Mouse (Mus musculus) lung, adult 10 weeks (tissue): Measurements from ENCODE around the gene Vill. TPM values are rescaled to one million over a fixed set of nuclear protein-coding genes. Genes with fewer than 3 reads are reported as not detected.

Source experiments
- polyA plus RNA-seq: library from polyadenylated mRNA; stranded (reverse); fragments of 350-450 nt; fragmentation: Illumina TruSeq; extraction: RNeasy Lipid Tissue Mini Kit (QIAGEN cat#74804); gene quantifications from one replicate; pipeline ENCODE4 v1.2.3, GENCODE M21; 2014; ENCODE audit warnings: low read depth, low replicate concordance; ENCODE audit not compliant: insufficient read depth

The Vill gene
- 10.7 TPM for polyA plus RNA-seq

GRCm38 (mm10) chr9:119052154-119052944, at the start of gene Vill:
TSS of gene Vill (plus strand) at chr9:119052778.

GRCm38 (mm10) chr9:119093419-119094295, 41.1 kb downstream of the Vill start, which contains the start of gene Plcd1:
TSS of gene Plcd1 (minus strand) at chr9:119093502.

GRCm38 (mm10) chr9:119101992-119102782, 49.6 kb downstream of the Vill start, which contains the start of gene Dlec1:
TSS of gene Dlec1 (plus strand) at chr9:119102478.

Other genes starting within 250 kb of the Vill start
- 28.4 TPM for gene Ctdspl, start 126.3 kb upstream of the Vill start, polyA plus RNA-seq
- gene Plcd1, start 40.7 kb downstream of the Vill start, polyA plus RNA-seq, result 6.0 TPM
- gene Dlec1, start 49.7 kb downstream of the Vill start, polyA plus RNA-seq, result 2.2 TPM
- gene Acaa1b, start 104.3 kb downstream of the Vill start, polyA plus RNA-seq, result 11.7 TPM
- not detected for gene Gm47289, start 106.4 kb downstream of the Vill start, polyA plus RNA-seq
- gene Slc22a13, start 156.3 kb downstream of the Vill start, polyA plus RNA-seq, result not detected